Mouse (Mus musculus): Measurements from ENCODE around the gene Ptpro. TPM values are rescaled to one million over a fixed set of nuclear protein-coding genes. Genes with fewer than 3 reads are reported as not detected.

Gene Ptpro
- polyA plus RNA-seq, 1 experiment = 6.6 TPM

GRCm38 (mm10) chr6:137482891-137483290 is 230.8 kb downstream of the Ptpro start:
- Histone ChIP-seq H3K27me3 (ENCODE audit: control insufficient read depth, insufficient read depth, low read length) (no peaks in the 10 kb centered on the region), H3K4me3 (replicated peaks; ENCODE audit: insufficient read depth, low read depth, low read length) (no peak overlapping the region), H3K27ac (ENCODE audit: insufficient read depth, low read length) (no peak overlapping the region), H3K4me1 (ENCODE audit: control insufficient read depth, insufficient read depth, low read length) (no peaks in the 10 kb centered on the region)
- no peak for DNase-seq
- WGBS = 81% methylated on average over 7 of the region's 7 CpGs
- TF ChIP-seq CTCF (IDR thresholded peaks at IDR 0.05; ENCODE audit: borderline replicate concordance, insufficient read depth, low read depth, low read length) (no peak), POLR2A (IDR thresholded peaks at IDR 0.05; ENCODE audit: borderline replicate concordance, insufficient read depth, low read length) (no peak)

GRCm38 (mm10) chr6:137487443-137487842 is 235.3 kb downstream of the Ptpro start:
- WGBS = 79% methylated on average over 6 of the region's 6 CpGs
- TF ChIP-seq CTCF (IDR thresholded peaks at IDR 0.05; ENCODE audit: borderline replicate concordance, insufficient read depth, low read depth, low read length) = no peak
- TF ChIP-seq POLR2A (IDR thresholded peaks at IDR 0.05; ENCODE audit: borderline replicate concordance, insufficient read depth, low read length) = no peak
- Histone ChIP-seq H3K27ac (ENCODE audit: insufficient read depth, low read length) (no peak overlapping the region), H3K27me3 (ENCODE audit: control insufficient read depth, insufficient read depth, low read length) (no peaks in the 10 kb centered on the region), H3K4me3 (replicated peaks; ENCODE audit: insufficient read depth, low read depth, low read length) (no peak overlapping the region), H3K4me1 (ENCODE audit: control insufficient read depth, insufficient read depth, low read length) (peaks cover 9% of the 10 kb centered on the region; the same call in 1 of the 2 replicates)
- no peak for DNase-seq

GRCm38 (mm10) chr6:137490115-137490514 is 238.0 kb downstream of the Ptpro start:
- H3K27ac ChIP-seq (ENCODE audit: insufficient read depth, low read length) = no peak overlapping the region
- no peak overlapping the region for H3K4me3 ChIP-seq (replicated peaks; ENCODE audit: insufficient read depth, low read depth, low read length)
- DNase-seq = no peak
- H3K4me1 ChIP-seq (ENCODE audit: control insufficient read depth, insufficient read depth, low read length) = peaks cover 18% of the 10 kb centered on the region; the same call in 1 of the 2 replicates
- 87% methylated on average over 14 of the region's 14 CpGs for WGBS
- no peak for TF ChIP-seq CTCF (IDR thresholded peaks at IDR 0.05; ENCODE audit: borderline replicate concordance, insufficient read depth, low read depth, low read length)
- TF ChIP-seq POLR2A (IDR thresholded peaks at IDR 0.05; ENCODE audit: borderline replicate concordance, insufficient read depth, low read length) = no peak
- no peaks in the 10 kb centered on the region for H3K27me3 ChIP-seq (ENCODE audit: control insufficient read depth, insufficient read depth, low read length)

- H3K27ac ChIP-seq (ENCODE audit: insufficient read depth, low read length) = no peak overlapping the region
- no peaks in the 10 kb centered on the region for H3K27me3 ChIP-seq (ENCODE audit: control insufficient read depth, insufficient read depth, low read length)
- DNase-seq = peak in 1 of 2 experiments; percentile 14
- 24% methylated on average over 2 of the region's 2 CpGs for WGBS
- H3K4me1 ChIP-seq (ENCODE audit: control insufficient read depth, insufficient read depth, low read length) = peaks cover 18% of the 10 kb centered on the region; the same call in 1 of the 2 replicates
- no peak overlapping the region for H3K4me3 ChIP-seq (replicated peaks; ENCODE audit: insufficient read depth, low read depth, low read length)
- TF ChIP-seq POLR2A (IDR thresholded peaks at IDR 0.05; ENCODE audit: borderline replicate concordance, insufficient read depth, low read length) (no peak), CTCF (IDR thresholded peaks at IDR 0.05; ENCODE audit: borderline replicate concordance, insufficient read depth, low read depth, low read length) (no peak)
These were observed 239.5 kb downstream of the Ptpro start for GRCm38 (mm10) chr6:137491659-137492058.

- DNase-seq = no peak
- Histone ChIP-seq H3K4me1 (ENCODE audit: control insufficient read depth, insufficient read depth, low read length) (peaks cover 18% of the 10 kb centered on the region; the same call in 1 of the 2 replicates), H3K4me3 (replicated peaks; ENCODE audit: insufficient read depth, low read depth, low read length) (no peak overlapping the region), H3K27ac (ENCODE audit: insufficient read depth, low read length) (no peak overlapping the region), H3K27me3 (ENCODE audit: control insufficient read depth, insufficient read depth, low read length) (no peaks in the 10 kb centered on the region)
- 88% methylated on average over 4 of the region's 4 CpGs for WGBS
- TF ChIP-seq CTCF (IDR thresholded peaks at IDR 0.05; ENCODE audit: borderline replicate concordance, insufficient read depth, low read depth, low read length) = no peak
- no peak for TF ChIP-seq POLR2A (IDR thresholded peaks at IDR 0.05; ENCODE audit: borderline replicate concordance, insufficient read depth, low read length)
These were observed 240.5 kb downstream of the Ptpro start for GRCm38 (mm10) chr6:137492582-137492981.

- TF ChIP-seq POLR2A (IDR thresholded peaks at IDR 0.05; ENCODE audit: borderline replicate concordance, insufficient read depth, low read length) (no peak), CTCF (IDR thresholded peaks at IDR 0.05; ENCODE audit: borderline replicate concordance, insufficient read depth, low read depth, low read length) (no peak)
- peak in 1 of 2 experiments; percentile 44 for DNase-seq
- no peak overlapping the region for H3K4me3 ChIP-seq (replicated peaks; ENCODE audit: insufficient read depth, low read depth, low read length)
- peaks cover 18% of the 10 kb centered on the region; the same call in 1 of the 2 replicates for H3K4me1 ChIP-seq (ENCODE audit: control insufficient read depth, insufficient read depth, low read length)
- no peak overlapping the region for H3K27ac ChIP-seq (ENCODE audit: insufficient read depth, low read length)
- no peaks in the 10 kb centered on the region for H3K27me3 ChIP-seq (ENCODE audit: control insufficient read depth, insufficient read depth, low read length)
- WGBS = 27% methylated on average over 17 of the region's 17 CpGs
These were observed 241.4 kb downstream of the Ptpro start for GRCm38 (mm10) chr6:137493211-137494135.

- TF ChIP-seq POLR2A (IDR thresholded peaks at IDR 0.05; ENCODE audit: borderline replicate concordance, insufficient read depth, low read length) (no peak), CTCF (IDR thresholded peaks at IDR 0.05; ENCODE audit: borderline replicate concordance, insufficient read depth, low read depth, low read length) (no peak)
- H3K27ac ChIP-seq (ENCODE audit: insufficient read depth, low read length) = no peak overlapping the region
- peaks cover 21% of the 10 kb centered on the region; the same call in 1 of the 2 replicates for H3K4me1 ChIP-seq (ENCODE audit: control insufficient read depth, insufficient read depth, low read length)
- no peak for DNase-seq
- no peak overlapping the region for H3K4me3 ChIP-seq (replicated peaks; ENCODE audit: insufficient read depth, low read depth, low read length)
- no peaks in the 10 kb centered on the region for H3K27me3 ChIP-seq (ENCODE audit: control insufficient read depth, insufficient read depth, low read length)
These were observed 242.0 kb downstream of the Ptpro start for GRCm38 (mm10) chr6:137494136-137494475.

- no peak for TF ChIP-seq POLR2A (IDR thresholded peaks at IDR 0.05; ENCODE audit: borderline replicate concordance, insufficient read depth, low read length)
- no peak for TF ChIP-seq CTCF (IDR thresholded peaks at IDR 0.05; ENCODE audit: borderline replicate concordance, insufficient read depth, low read depth, low read length)
- DNase-seq = no peak
- H3K27me3 ChIP-seq (ENCODE audit: control insufficient read depth, insufficient read depth, low read length) = no peaks in the 10 kb centered on the region
- no peak overlapping the region for H3K27ac ChIP-seq (ENCODE audit: insufficient read depth, low read length)
- H3K4me1 ChIP-seq (ENCODE audit: control insufficient read depth, insufficient read depth, low read length) = peaks cover 21% of the 10 kb centered on the region; the same call in 1 of the 2 replicates
- H3K4me3 ChIP-seq (replicated peaks; ENCODE audit: insufficient read depth, low read depth, low read length) = no peak overlapping the region
- 91% methylated on average over 1 of the region's 1 CpGs for WGBS
These were observed 242.7 kb downstream of the Ptpro start for GRCm38 (mm10) chr6:137494801-137495200.

Data from cerebellum, adult 2 months (tissue).